Mouse (Mus musculus): ENCODE data around the gene Jmjd1c.
"Not testable (repeated sequence)": the region's sequence is repeated elsewhere in the genome, so short reads cannot be mapped to it uniquely, and the experiment has no call there.

Gene Jmjd1c

DNA sequence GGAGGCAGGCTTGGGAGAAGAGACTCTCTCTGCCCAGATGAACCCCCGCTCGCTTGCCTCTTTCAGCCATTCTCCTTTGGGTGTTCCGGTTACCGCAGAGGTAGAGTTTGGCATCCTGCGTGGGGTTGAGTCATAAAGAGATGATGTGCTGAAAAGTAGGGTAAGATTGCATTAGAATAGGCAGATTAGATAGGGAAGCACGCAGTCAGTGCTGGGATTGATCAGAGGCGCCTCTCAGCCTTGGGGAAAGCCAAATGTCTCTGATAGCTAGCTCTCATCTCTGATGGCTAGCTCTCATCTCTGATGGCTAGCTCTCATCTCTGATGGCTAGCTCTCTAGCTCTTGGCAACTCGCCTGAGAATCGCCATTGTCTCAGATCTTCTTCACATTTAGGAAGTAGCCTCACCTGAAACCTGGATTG lies 4.9 kb downstream of the Jmjd1c start:
- no peak for DNase-seq (ENCODE audit: low spot score in 2 of 2)

DNA sequence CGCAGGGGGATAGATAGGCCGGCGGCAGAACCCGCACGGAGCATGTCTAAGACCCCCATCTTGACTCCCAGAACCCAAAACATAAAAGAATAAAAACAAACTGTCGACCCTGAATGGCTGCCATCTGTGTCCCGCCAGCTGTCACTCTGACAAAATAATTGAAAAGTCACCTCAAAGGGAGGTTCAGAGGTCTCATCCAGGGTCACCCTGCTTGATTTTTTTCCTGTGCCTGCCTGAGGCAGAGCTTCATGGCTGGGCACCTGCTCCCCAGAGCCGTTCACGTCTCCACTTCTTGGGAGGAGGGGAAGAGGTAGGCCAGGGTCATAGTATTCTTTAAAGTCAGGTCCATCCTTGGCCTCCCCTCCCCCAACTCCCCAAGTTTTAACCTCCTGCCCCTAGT lies 8.6 kb downstream of the Jmjd1c start:
- no peak for DNase-seq (ENCODE audit: low spot score in 2 of 2)

DNA sequence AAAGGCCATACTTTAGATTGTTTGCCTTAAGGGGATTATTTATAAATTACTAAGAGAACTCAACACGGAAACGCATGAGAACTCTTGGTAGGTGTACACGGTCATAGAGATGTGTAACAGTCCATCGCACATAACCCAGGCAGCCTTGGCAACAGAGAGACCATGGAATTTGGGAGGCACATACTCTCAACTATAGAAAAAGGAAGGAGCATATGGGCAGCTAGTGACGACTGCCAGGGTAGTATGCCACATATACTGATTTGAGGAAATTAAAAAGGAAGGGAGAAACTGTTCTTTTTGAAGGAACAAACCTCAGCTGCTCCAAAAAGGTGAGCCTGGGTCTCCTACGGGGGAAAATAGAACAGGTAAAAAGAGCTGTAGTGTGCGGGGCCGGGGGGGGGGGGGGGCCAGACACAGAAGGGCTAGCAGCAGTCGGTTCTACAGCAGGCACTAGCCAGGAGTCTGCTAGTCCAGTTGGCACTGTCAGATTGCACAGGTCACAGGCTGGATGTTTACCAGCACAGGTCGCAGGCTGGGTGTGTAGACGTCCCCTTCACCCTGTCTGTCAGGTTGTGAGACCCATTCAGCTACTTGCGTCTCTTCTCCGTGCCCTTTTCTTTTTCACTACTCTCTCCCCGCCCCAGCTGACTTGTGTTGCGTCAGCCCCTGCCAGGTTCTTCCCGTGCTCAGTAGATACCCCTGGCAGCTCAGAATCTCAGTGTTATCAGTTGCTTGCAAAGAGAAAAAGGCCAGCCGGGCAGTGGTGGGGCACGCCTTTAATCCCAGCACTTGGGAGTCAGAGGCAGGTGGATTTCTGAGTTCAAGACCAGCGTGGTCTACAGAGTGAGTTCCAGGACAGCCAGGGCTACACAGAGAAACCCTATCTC lies 9.6 kb downstream of the Jmjd1c start:
- DNase-seq (ENCODE audit: low spot score in 2 of 2), result no peak

DNA sequence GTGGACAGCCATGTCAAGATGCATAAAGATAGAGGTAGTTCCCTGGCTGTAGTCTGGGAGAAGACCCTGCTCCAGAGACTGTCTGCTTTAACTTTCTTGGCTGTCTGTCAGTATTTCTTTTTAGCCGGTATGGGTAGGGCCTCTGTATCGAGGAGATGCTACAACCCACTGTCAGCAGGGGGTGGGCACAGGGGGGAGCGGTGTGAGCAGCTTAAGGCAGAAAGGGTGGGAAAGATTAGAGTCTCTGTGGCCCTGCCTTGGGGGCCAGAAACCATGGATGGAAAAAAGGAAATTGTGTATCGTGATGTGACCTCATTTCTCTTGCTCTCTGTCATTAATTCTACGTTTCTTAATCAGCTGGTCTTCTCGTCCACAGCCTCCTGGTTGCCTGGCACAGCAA lies 10.5 kb downstream of the Jmjd1c start:
- no peak for DNase-seq (ENCODE audit: low spot score in 2 of 2)

DNA sequence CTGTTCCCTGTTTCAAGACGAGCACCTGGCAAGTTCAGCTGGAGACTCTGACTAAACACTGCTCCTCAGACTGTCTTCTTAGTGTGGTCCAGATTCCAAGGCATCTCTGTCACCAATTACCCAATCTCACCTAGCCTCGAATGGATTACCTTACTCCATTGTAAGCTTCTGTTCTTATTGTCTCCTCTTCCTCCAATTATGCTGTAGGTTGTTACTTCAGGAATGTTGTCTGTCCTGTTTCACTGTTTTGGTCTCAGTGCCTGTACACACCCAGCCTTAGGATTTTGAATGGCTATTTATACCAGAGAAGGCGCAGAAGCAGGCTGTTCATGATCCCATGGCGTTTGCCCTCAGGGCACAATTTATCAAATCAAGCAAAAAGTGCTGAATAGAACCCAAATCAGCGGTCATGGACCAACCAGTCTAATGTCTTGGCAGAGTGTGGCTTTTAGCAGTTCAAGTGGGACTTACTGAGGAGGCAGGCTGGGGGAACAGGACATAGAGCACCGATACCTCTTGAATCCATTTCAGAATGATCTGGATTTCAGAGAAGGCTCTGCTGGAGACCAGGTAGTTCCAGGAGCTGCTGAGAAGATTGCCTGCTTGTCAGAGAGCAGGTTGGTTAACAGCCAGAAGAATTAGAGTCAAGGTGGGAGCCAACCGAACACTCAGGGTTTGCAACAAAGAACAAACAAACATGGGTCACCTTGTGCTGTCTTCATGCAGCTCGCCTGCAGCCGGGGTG lies 11.3 kb downstream of the Jmjd1c start:
- no peak for DNase-seq (ENCODE audit: low spot score in 2 of 2)

DNA sequence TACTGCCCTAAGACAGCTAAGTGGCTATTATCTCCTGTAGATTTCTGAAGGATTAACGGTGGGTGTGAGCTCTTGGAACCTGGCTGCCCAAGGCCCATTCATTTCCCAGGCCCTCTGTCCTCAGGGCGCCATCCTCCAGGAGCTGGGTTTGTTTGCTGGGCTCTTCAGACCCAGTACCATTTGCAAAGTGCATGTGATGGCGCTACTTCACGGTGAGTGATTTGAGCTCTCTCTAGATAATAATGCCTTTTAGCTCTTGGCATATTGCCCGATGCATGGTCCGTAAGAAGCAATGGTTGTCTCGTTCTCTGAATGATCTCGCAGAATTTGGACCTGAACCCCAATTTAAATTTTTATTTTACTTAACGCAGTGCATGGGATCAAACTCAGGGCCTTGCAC lies 12.2 kb downstream of the Jmjd1c start:
- DNase-seq (ENCODE audit: low spot score in 2 of 2), result no peak

DNA sequence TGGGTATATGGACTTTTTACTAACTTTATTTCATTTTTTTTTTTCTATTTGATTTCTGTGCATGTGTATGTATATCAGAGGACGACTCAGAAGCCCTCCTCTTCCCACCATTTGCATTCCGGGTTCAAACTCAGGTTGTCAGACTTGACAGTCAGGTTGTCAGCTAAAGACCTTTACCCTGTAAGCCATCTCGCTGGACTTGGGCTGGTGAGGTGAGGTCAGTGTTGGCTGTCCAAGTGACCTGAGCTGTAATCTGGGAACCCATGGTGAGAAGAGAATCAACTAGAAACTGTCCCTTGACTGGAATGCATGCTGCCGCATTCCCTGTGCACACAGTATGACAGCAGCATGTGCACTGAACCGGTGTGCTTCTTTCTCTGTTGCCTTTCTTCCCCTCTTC lies 13.7 kb downstream of the Jmjd1c start:
- DNase-seq (ENCODE audit: low spot score in 2 of 2), result no peak

DNA sequence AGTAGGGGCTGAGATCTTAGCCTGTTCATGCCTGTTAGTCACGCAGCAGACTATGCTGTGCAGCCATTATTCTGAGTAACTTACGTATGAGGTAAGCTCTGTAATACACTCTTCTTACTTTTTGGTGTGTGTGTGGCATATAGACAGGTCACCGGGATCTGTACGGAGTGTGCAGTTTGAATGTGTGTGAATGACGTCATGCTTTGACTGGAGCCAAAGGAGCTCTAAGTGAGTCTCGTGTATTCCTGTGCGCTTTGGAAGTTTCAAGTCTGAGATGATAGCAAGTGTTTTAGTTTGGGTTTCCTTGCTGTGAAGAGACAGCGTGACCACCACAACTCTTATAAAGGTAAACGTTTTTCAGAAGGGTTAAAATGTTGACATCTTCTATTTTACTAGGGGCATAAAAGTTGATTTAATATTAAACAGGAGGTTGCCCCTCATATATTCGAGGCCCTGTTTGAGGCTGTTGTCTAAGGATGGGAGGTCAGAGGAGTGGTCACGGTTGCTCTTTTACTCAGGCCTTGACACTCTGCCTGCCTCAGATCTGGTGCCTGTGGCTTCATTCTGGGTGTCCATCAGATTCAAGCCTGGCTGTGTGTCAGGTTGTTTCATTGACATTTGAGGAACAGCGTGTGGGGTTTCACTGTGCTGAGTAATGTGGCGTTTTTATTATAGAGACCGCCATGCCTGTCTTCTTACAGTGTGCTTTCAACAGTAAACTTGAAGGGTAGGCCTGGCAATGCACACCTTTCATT lies 15.3 kb downstream of the Jmjd1c start:
- DNase-seq (ENCODE audit: low spot score in 2 of 2), result no peak

DNA sequence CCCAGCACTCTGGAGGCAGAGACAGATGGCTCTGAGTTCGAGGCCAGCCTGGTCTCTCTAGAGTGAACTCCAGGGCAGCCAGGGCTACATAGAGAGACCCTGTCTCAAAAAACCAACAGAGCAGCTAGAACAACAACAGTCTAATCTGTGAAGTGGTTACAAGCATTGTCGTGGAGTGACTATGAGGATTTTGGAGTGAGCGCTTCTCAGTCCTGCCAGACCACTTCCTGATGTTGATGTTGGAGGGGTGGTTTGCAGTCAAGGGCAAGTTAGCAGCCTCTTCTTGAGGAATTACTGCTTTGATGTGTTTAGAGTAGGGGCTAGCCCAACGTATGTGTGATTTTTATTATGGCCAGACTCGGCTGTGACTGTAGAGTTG lies 15.9 kb downstream of the Jmjd1c start:
- no peak for DNase-seq (ENCODE audit: low spot score in 2 of 2)

DNA sequence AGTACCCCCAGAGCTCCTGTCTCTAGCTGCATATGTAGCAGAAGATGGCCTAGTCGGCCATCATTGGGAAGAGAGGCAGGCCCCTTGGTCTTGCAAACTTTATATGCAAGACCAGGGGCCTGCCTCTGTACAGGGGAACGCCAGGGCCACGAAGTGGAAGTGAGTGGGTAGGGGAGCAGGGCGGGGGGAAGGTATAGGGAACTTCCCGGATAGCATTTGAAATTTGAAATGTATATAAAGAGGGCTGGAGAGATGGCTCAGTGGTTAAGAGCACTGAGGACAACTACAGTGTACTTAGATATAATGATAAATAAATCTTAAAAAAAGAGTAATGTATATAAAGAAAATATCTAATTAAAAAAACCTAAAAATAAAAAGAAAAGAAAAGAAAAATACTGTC lies 17.0 kb downstream of the Jmjd1c start:
- DNase-seq (ENCODE audit: low spot score in 2 of 2), result not testable (repeated sequence)

DNA sequence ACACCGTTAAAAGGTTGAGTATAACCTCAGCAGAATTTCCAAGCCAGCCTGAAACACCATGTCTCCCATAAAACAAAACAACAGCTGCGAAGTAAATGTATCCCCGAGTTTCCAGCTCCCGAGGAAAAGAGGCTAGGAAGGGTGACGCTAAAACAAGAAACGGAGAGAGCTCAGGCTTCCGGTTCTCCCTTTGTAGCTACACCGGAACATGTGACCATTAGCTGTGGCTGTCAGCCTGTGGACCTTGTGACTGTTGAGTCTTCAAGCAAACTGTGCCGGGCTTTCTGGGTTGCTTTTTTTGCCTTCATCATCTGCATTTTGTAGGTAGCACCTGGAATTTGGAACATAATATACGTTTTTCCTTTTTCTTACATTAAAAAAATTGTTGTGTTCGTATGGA lies 17.9 kb downstream of the Jmjd1c start:
- no peak for DNase-seq (ENCODE audit: low spot score in 2 of 2)

DNA sequence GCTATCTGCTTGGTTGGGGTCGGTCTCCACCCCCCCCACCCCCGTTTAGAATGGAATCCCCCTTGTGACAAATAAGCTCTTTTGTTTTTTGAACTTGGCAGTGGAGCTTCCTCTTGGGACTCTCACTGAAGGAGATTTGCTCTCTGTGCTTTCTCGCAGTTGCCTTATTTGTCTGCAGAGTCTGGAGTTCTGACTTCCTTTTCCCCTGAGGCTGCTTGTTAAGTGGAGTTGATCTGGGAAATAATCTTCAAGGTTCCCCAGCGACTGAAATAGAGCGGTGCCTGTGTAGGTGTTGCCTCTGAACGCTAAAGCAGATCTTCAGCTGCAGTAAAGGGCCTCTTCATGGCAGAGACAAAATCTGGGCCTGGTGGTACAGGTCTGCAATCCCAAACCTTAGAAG lies 19.2 kb downstream of the Jmjd1c start:
- no peak for DNase-seq (ENCODE audit: low spot score in 2 of 2)

DNA sequence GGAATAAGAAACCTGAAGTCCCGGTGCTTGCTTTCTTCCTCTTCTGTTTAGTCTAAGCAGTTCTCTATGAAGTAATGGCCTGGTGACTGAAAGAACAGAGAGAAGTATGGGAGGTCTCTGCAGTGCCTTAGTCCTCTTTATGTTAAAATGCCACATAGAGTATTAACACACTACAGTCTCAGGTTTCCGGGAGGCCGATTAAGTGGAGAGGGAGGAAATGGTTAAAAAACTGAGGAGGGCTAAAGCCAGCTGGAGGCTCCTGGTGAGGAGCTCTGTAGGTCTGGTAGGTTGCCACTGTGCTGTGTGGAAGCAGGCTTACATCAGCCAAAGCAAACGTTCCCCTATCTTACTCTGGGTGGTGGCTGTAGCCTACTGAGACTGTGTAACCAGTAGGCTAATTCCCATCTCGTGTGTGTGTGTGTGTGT lies 19.8 kb downstream of the Jmjd1c start:
- no peak for DNase-seq (ENCODE audit: low spot score in 2 of 2)

DNA sequence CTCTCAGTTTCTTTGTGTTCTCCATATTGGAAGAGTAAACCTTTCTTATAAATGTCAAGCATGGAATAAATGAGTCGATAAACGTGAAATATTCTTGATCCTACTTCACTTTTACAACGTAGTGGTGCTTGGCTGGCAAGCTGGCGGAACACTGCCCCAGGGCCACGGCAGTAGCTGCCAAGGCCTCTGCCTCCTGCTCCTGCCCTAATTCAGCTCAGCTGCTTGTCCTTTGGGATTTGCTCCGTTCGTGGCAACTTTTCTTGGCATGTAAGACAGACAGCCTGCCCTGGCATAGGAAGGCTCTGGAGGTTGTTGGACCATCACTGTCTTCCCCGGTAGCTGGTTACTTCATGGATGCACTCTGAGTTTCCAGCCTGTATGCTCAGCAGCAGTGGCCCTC lies 20.3 kb downstream of the Jmjd1c start:
- peak in 1 of 2 experiments; percentile 54 for DNase-seq (ENCODE audit: low spot score in 2 of 2)

DNA sequence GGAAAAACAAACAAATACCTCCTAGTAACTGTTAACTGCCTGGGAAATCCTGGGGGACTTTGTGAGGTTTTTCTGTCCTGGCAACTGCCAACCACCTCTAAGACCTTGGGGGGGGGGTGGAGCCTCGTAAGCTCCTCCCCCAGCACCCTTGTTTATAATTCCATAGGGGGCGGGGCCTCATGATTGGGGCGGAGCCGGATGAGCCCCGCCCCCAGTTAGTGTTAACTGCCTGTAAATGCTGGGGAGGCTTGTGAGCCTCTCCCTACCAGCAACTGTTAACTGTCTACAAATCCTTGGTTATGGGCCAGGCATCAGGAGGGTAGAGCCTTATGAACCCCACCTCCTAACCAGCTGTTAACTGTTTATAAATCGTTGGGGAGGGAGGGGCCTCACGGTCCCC lies 23.4 kb downstream of the Jmjd1c start:
- no peak for DNase-seq (ENCODE audit: low spot score in 2 of 2)

DNA sequence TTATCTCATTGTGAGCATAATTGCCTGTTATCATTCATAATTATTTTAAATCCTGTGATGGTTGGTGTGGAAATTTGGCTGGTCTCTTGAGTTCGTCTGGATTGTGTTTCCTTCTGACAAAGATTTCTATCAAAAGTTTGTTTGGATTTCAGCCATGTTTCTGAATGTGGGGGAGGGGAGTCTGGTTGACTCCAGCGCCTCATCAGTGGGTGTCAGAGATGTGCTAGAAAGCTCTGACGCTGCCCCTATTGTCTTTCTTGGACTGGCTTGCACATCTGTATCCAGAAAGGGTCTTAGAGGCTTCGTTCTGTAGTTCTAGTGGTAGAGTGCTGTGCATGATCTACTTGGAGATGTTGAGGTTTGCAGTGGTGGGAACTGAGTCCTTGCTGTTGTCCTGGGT lies 24.3 kb downstream of the Jmjd1c start:
- DNase-seq (ENCODE audit: low spot score in 2 of 2), result no peak

DNA sequence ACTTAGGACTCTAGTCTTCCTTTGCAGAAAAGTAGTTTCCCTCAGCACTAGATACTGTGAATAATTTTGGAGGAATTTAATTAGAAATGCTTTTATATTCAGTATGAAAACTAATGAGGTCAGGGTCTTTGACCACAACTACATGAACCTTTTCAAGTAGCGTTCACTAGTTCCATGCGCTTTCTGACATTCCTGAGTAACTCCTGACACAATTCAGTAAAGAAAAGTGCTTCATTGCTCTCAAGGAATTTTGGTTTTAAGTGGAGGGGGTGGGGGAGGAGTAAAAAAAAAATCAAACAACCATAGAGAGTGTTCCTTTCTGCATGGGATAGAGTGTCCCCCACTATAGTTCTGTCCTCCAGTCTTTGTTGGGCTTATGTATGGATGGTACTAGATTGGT lies 24.7 kb downstream of the Jmjd1c start:
- DNase-seq (ENCODE audit: low spot score in 2 of 2), result no peak

DNA sequence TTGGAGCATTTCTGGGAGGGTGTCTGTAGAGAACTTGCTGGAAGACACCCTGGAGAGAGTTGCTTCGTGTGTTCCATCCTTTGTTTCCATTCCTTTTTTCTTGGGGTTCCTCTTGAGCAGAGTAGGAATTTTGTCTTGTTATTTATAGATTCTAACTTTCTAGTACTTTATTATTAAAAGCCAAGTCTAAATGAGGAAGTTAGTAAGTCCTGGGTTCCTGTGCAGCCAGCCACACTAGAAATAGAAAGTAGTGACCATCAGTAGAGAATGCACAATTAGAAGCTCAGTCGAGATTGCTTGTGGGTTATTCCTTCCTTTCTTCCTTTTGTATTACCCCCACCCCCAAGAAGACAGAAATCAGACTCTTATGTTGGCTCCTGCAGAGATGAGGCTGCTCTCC lies 27.8 kb downstream of the Jmjd1c start:
- no peak for DNase-seq (ENCODE audit: low spot score in 2 of 2)

DNA sequence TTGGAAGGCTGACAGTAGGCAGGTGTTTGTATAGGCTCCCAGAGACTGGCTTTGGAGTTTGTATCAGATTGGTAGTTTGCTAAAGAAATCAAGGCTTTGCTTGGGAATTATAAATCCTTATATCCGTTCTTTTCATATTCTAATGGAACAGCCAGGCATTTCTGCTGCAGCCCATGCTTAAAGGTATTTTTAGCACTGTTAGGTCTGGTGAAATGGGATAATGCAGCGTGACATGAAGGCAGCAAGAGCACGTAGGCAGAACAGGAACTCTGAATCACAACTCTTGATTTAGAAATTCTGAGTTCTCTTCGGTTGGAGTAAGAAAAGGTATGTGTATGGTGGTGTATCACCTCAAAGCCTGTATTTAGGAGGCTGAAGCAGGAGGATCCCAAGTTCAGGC lies 28.2 kb downstream of the Jmjd1c start:
- DNase-seq (ENCODE audit: low spot score in 2 of 2), result no peak

DNA sequence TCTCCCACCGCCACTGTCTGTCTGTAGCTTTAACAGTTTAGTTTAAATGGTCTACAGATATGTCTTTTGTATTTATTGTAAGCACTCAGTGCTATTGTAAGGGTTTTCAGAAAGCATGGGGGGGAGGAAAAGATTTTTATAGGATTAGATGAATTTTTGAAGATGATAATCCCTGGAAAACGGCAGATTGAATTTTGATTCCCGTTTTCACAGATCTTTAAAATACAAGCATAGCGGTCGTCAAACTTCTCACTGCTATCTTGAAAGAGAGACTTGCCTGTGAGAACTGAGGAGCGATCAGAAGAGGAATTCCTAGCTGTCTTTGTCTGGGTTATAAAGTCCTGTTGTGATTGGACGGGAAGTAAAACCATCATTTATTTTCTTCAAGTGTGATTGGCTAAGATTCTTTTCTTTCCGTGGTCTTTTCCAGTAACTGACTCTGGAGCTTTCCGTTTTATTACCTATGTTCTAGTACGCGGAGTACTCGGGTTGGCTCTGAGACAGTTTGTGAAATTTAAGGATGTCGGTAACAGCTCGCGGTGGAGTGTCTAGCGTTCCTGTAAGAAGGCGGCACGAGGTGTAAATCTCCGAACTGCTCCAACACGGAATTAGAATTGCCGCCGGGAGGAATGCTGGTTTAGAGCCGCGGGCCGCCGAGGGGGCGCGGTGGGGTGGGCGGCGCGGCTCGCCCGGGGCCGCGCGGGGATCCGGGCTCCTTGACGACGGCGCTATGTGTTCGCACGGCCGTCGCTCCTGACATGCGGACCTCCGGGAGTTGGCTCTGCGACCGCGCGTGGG lies 30.3 kb downstream of the Jmjd1c start:
- DNase-seq (ENCODE audit: low spot score in 2 of 2), result no peak

DNA sequence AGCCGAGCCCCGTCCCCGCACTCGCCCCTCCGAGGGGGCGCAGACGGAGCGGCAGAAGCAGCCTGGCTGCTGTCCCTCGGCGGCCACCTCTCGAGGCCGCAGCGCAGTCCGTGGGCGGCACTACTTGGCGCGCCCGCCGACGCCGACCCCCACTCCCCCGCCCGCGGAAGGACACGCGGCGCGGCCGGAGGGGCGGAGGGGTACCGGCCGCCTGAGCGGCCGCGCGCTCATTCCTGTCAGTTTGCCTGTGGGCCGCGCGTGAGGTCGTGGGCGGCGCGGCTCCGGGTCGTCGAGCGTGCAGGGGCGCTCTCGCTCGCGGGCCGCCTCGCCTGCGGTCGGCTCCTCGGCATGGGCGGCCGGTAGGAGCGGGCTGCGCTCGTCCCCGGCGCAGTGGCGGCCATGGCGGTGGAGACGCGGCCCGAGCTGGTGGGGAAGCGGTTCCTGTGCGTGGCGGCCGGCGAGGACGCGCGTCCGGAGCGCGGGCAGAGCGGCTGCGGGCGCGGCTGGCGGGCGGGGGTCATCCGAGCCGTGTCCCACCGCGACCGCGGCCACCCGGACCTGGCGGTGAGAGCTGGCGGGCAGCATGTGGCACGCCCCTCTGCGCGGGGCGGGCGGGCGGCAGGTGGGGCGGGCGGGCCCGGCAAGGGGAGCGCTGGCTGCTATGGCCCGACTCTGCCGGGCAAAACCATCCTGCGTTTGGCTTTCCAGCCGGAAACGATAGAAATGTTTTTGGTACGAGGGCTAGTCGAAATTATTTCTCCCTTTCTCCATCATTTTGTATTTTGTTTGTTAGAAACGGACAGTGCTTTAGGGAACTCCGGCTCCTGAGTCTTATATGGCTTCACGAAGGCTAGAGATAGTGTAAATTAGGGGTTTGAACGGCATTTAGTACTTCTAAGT lies 31.2 kb downstream of the Jmjd1c start:
- DNase-seq (ENCODE audit: low spot score in 2 of 2), result no peak

Data from urinary bladder, postnatal 36 days (tissue).